Mouse (Mus musculus): Measurements from ENCODE around the gene Zcchc7.

DNA sequence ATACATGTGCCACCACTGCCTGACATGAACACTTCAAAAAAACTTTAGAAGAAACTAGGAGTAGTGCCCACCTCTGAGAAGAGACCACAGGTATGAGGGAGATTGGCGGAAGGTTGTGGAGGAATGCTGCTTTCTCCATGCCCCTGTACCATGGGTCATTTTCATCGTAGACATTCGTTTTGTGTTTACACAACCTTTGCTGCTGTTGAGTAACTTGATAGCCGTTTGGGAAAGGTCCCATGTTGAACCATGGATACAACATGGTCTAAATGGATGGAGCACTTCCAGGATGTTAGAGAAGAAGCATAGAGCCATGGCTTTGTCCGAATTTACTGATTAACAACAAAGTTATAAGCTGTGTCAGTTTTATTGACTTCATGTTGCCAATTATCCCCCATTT, 222.5 kb downstream of the Zcchc7 start:
- TF ChIP-seq POLR2A (IDR thresholded peaks at IDR 0.05; ENCODE audit: extremely low read depth, insufficient read depth, low read length) (no peak), CTCF (IDR thresholded peaks at IDR 0.05; ENCODE audit: extremely low read depth, insufficient read depth, low read length) (no peak)
